Mouse (Mus musculus) frontal cortex, adult 2 months (tissue): ENCODE data around the gene Mob3b. TPM values are rescaled to one million over a fixed set of nuclear protein-coding genes. Genes with fewer than 3 reads are reported as not detected.

ENCODE experiments used
- DNase-seq, 2 experiments: peaks; one replicate each; pipeline ENCODE4 v3.0.0; 2022; ENCODE audit warnings: low spot score in 1 of 2; ENCODE audit errors: extremely low spot score in 1 of 2
- polyA plus RNA-seq: library from polyadenylated mRNA; depleted of rRNA; stranded (reverse); fragments of >200 nt; gene quantifications from 2 replicates; pipeline ENCODE4 v1.2.3, GENCODE M21; 2012

Gene Mob3b
- polyA plus RNA-seq, 1 experiment, result 4.0 TPM

GRCm38 (mm10) chr4:35117144-35117543, 40.1 kb downstream of the Mob3b start:
- no peak for DNase-seq

GRCm38 (mm10) chr4:35115933-35116332, 41.4 kb downstream of the Mob3b start:
- peak in 1 of 2 experiments; percentile 16 for DNase-seq

GRCm38 (mm10) chr4:35114950-35115349, 42.3 kb downstream of the Mob3b start:
- no peak for DNase-seq

GRCm38 (mm10) chr4:35113516-35114248, 43.6 kb downstream of the Mob3b start:
- no peak for DNase-seq

- DNase-seq, result no peak
These were observed 44.8 kb downstream of the Mob3b start for GRCm38 (mm10) chr4:35112452-35112851.

GRCm38 (mm10) chr4:35105115-35105773, 52.0 kb downstream of the Mob3b start:
- no peak for DNase-seq

- no peak for DNase-seq
These were observed 56.1 kb downstream of the Mob3b start for GRCm38 (mm10) chr4:35101201-35101600.

- peak; percentile 28 to 77 for DNase-seq
These were observed 57.2 kb downstream of the Mob3b start for GRCm38 (mm10) chr4:35099865-35100780.

GRCm38 (mm10) chr4:35099210-35099864, 57.9 kb downstream of the Mob3b start:
- DNase-seq, result no peak

GRCm38 (mm10) chr4:35098552-35098951, 58.7 kb downstream of the Mob3b start:
- no peak for DNase-seq

- peak in 1 of 2 experiments; percentile 36 for DNase-seq
These were observed 60.8 kb downstream of the Mob3b start for GRCm38 (mm10) chr4:35096226-35097175.

GRCm38 (mm10) chr4:35092457-35092856, 64.8 kb downstream of the Mob3b start:
- no peak for DNase-seq

- no peak for DNase-seq
These were observed 66.0 kb downstream of the Mob3b start for GRCm38 (mm10) chr4:35091157-35091784.

- peak in 1 of 2 experiments; percentile 22 for DNase-seq
These were observed 67.7 kb downstream of the Mob3b start for GRCm38 (mm10) chr4:35089321-35090316.

GRCm38 (mm10) chr4:35086067-35086700, 71.1 kb downstream of the Mob3b start:
- no peak for DNase-seq

- no peak for DNase-seq
These were observed 73.2 kb downstream of the Mob3b start for GRCm38 (mm10) chr4:35084060-35084459.

- DNase-seq, result no peak
These were observed 74.7 kb downstream of the Mob3b start for GRCm38 (mm10) chr4:35082476-35083114.
